Mouse (Mus musculus) cerebellum, postnatal 14 days (tissue): ENCODE results near the gene Tpm3.
A peak's percentile ranks its signal among the peaks of the same experiment; 100 is the strongest.

ENCODE experiments used
- DNase-seq, 2 experiments: peaks; one replicate each; pipeline ENCODE4 v3.0.0; 2021; ENCODE audit warnings: mixed read lengths in 2 of 2

Gene Tpm3

GRCm38 (mm10) chr3:90072294-90072693 lies at the start of gene Tpm3:
Gene Tpm3 (plus strand): TSS chr3:90072649.
- no peak for DNase-seq

- no peak for DNase-seq
Observed at GRCm38 (mm10) chr3:90034653-90035052, 37.8 kb upstream of the Tpm3 start.

- DNase-seq: no peak
Observed at GRCm38 (mm10) chr3:90036263-90036662, 36.2 kb upstream of the Tpm3 start.

- DNase-seq: no peak
Observed at GRCm38 (mm10) chr3:90049691-90050090, 22.8 kb upstream of the Tpm3 start.

- DNase-seq: peak; percentile 73 to 80
Observed at GRCm38 (mm10) chr3:90051441-90052350, 20.8 kb upstream of the Tpm3 start, which contains the start of gene 4933434E20Rik. Gene 4933434E20Rik (plus strand): TSS chr3:90051636.

GRCm38 (mm10) chr3:90052351-90053241 lies 19.9 kb upstream of the Tpm3 start, which contains the start of gene Ubap2l:
Gene Ubap2l (minus strand): TSS chr3:90052628.
- DNase-seq: peak; percentile 97

- no peak for DNase-seq
Observed at GRCm38 (mm10) chr3:90061549-90061948, 10.9 kb upstream of the Tpm3 start.

GRCm38 (mm10) chr3:90062539-90062938 lies 9.9 kb upstream of the Tpm3 start:
- DNase-seq: no peak

GRCm38 (mm10) chr3:90064383-90064782 lies 8.1 kb upstream of the Tpm3 start:
- DNase-seq: no peak

GRCm38 (mm10) chr3:90065553-90065952 lies 6.9 kb upstream of the Tpm3 start:
- peak; percentile 58 to 67 for DNase-seq

GRCm38 (mm10) chr3:90067851-90068250 lies 4.6 kb upstream of the Tpm3 start:
- no peak for DNase-seq

- DNase-seq: no peak
Observed at GRCm38 (mm10) chr3:90069688-90070087, 2.8 kb upstream of the Tpm3 start.

- DNase-seq: peak; percentile 87 to 89
Observed at GRCm38 (mm10) chr3:90076921-90077716, 4.7 kb downstream of the Tpm3 start.

GRCm38 (mm10) chr3:90078224-90078623 lies 5.8 kb downstream of the Tpm3 start:
- no peak for DNase-seq

- DNase-seq: peak; percentile 90 to 92
Observed at GRCm38 (mm10) chr3:90079133-90079762, 6.8 kb downstream of the Tpm3 start.

GRCm38 (mm10) chr3:90079763-90080497 lies 7.5 kb downstream of the Tpm3 start:
- DNase-seq: peak; percentile 67 to 69

- no peak for DNase-seq
Observed at GRCm38 (mm10) chr3:90080498-90080863, 8.0 kb downstream of the Tpm3 start.

- no peak for DNase-seq
Observed at GRCm38 (mm10) chr3:90081365-90082240, 9.2 kb downstream of the Tpm3 start.

- peak; percentile 42 to 50 for DNase-seq
Observed at GRCm38 (mm10) chr3:90083034-90083433, 10.6 kb downstream of the Tpm3 start.

- DNase-seq: no peak
Observed at GRCm38 (mm10) chr3:90083698-90084324, 11.4 kb downstream of the Tpm3 start.
